Mouse (Mus musculus): ENCODE data around the gene 1810009J06Rik. TPM values are rescaled to one million over a fixed set of nuclear protein-coding genes. Genes with fewer than 3 reads are reported as not detected.
"Not testable (repeated sequence)": the region's sequence is repeated elsewhere in the genome, so short reads cannot be mapped to it uniquely, and the experiment has no call there.

The 1810009J06Rik gene
- polyA plus RNA-seq (2014; fragmentation: Nextera tagmentation; extraction: Ambion mirVana) = 0.23 and 0.47 TPM in 2 replicates

DNA sequence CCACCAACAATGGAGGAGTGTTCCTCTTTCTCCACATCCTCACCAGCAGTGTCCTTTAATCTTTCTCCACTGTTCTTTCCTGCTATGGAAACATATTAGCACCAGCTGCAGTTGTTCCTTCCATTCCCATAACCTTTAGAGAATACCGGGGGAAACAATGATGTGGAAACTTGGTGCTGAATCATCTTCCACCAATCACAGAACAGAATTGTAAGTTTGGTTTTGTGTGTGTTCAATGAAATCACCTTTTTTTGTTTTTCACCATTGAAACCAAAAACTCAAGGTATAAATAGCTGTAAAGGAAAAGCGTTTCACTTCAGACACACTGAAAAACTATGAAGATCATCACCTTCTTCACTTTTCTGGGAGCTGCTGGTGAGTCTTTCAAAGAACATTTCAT is at the start of gene 1810009J06Rik:
Gene 1810009J06Rik (plus strand): TSS at position 301 of the 400 bp plus-strand sequence.
- WGBS = 83% methylated on average over 2 of the region's 2 CpGs

DNA sequence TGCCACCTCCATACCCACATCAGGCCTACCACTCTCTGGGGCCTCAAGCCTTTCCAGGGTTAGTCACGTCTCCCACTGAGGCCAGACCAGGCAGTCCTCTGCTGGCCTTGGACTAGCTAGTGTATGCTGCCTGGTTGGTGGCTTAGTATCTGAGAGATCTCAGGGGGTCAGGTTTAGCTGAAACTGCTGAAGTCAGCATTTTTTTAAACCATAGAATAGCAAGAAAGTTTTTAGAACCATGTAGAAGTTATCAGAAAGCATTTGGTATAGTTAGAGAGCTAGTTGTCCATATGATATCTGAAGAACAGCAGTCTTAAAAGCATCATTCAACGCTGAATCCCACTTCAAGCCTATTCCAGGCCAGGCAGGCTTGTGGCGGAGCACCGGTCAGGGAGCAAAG is 44.6 kb upstream of the 1810009J06Rik start:
- Histone ChIP-seq H3K36me3 (ENCODE audit: control insufficient read depth, insufficient read depth, low read length) (no peaks in the 10 kb centered on the region), H3K27ac (replicated peaks in 1 of 2; ENCODE audit: control insufficient read depth in 1 of 2, insufficient read depth in 1 of 2, low read depth in 2 of 2, low read length in 2 of 2) (no peak overlapping the region), H3K4me3 (ENCODE audit: control insufficient read depth in 1 of 2, insufficient read depth in 1 of 2, low read depth in 1 of 2, low read length in 2 of 2) (no peak overlapping the region), H3K27me3 (ENCODE audit: control insufficient read depth, insufficient read depth, low read length) (no peaks in the 10 kb centered on the region), H3K9ac (ENCODE audit: low read length) (no peak overlapping the region), H3K9me3 (ENCODE audit: control insufficient read depth, low read length) (no peaks in the 10 kb centered on the region), H3K4me2 (ENCODE audit: low read length) (no peak overlapping the region), H3K4me1 (ENCODE audit: control insufficient read depth in 2 of 2, insufficient read depth in 2 of 2, low read length in 2 of 2) (no peaks in the 10 kb centered on the region)
- ATAC-seq (ENCODE audit: insufficient number of reproducible peaks, insufficient read depth, low FRiP score, low read depth) = no peak
- WGBS = 74% methylated on average over 4 of the region's 4 CpGs

More for the DNA sequence above, at the start of gene 1810009J06Rik:
- not testable (repeated sequence) for H3K27ac ChIP-seq (replicated peaks in 1 of 2; ENCODE audit: control insufficient read depth in 1 of 2, insufficient read depth in 1 of 2, low read depth in 2 of 2, low read length in 2 of 2); H3K9ac ChIP-seq (ENCODE audit: low read length); H3K27me3 ChIP-seq (ENCODE audit: control insufficient read depth, insufficient read depth, low read length); ATAC-seq (ENCODE audit: insufficient number of reproducible peaks, insufficient read depth, low FRiP score, low read depth); H3K36me3 ChIP-seq (ENCODE audit: control insufficient read depth, insufficient read depth, low read length); H3K9me3 ChIP-seq (ENCODE audit: control insufficient read depth, low read length); H3K4me2 ChIP-seq (ENCODE audit: low read length); H3K4me3 ChIP-seq (ENCODE audit: control insufficient read depth in 1 of 2, insufficient read depth in 1 of 2, low read depth in 1 of 2, low read length in 2 of 2); H3K4me1 ChIP-seq (ENCODE audit: control insufficient read depth in 2 of 2, insufficient read depth in 2 of 2, low read length in 2 of 2)

DNA sequence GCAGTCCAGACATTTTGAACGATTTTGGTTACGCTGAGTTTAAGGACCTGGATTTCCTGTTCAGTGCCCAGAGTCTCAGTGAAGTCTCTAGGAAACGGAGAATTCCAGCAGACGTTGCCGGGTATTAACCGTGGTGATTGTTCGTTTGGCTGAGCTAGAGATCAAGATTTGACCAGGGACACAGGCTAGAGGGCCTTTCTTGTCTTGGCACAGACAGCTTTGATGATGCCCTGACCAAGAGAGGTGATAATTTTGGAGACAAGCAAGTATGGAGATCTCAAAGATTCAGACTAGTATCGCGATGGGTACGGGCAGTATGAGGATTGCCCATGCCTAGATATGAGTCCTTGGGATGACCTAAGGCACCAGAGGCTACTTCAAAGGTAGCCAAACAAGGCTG is 24.1 kb upstream of the 1810009J06Rik start, which contains the start of gene 1700074P13Rik:
Gene 1700074P13Rik (minus strand): TSS at position 101 of the 400 bp plus-strand sequence.
- H3K4me3 ChIP-seq (ENCODE audit: control insufficient read depth in 1 of 2, insufficient read depth in 1 of 2, low read depth in 1 of 2, low read length in 2 of 2) = no peak within 1 kb of the TSS
- no peak within 1 kb of the TSS for H3K9ac ChIP-seq (ENCODE audit: low read length)

DNA sequence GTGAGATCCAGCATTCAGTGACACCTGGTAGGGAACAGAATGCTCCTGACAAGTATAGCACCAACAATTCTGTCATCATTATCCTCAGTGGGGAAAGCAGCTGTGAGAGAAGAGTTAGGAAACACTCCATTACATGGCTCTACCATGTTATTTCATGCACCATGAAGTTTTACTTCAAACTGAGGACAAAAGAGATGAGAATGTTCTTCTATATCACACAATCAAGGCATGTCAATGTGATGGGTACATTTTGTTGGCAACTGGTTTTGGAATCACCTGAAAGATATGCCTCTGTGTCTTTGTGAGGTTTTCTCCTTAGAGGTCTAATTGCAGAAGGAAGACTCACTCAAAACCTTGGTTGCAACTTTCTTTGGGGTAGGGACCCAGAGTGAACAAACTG is 12.8 kb upstream of the 1810009J06Rik start, which contains the start of gene Gm4744:
Gene Gm4744 (minus strand): TSS at position 101 of the 400 bp plus-strand sequence.
- Histone ChIP-seq H3K4me2 (ENCODE audit: low read length) (no peak within 1 kb of the TSS), H3K4me1 (ENCODE audit: control insufficient read depth in 2 of 2, insufficient read depth in 2 of 2, low read length in 2 of 2) (no peaks in the 10 kb centered on the region), H3K9me3 (ENCODE audit: control insufficient read depth, low read length) (no peaks in the 10 kb centered on the region), H3K4me3 (ENCODE audit: control insufficient read depth in 1 of 2, insufficient read depth in 1 of 2, low read depth in 1 of 2, low read length in 2 of 2) (no peak within 1 kb of the TSS), H3K9ac (ENCODE audit: low read length) (no peak within 1 kb of the TSS), H3K27ac (replicated peaks in 1 of 2; ENCODE audit: control insufficient read depth in 1 of 2, insufficient read depth in 1 of 2, low read depth in 2 of 2, low read length in 2 of 2) (no peak within 1 kb of the TSS), H3K36me3 (ENCODE audit: control insufficient read depth, insufficient read depth, low read length) (no peaks in the 10 kb centered on the region), H3K27me3 (ENCODE audit: control insufficient read depth, insufficient read depth, low read length) (no peaks in the 10 kb centered on the region)
- ATAC-seq (ENCODE audit: insufficient number of reproducible peaks, insufficient read depth, low FRiP score, low read depth) = no peak

More for the DNA sequence above, 24.1 kb upstream of the 1810009J06Rik start, which contains the start of gene 1700074P13Rik:
- Histone ChIP-seq H3K36me3 (ENCODE audit: control insufficient read depth, insufficient read depth, low read length) (no peaks in the 10 kb centered on the region), H3K27ac (replicated peaks in 1 of 2; ENCODE audit: control insufficient read depth in 1 of 2, insufficient read depth in 1 of 2, low read depth in 2 of 2, low read length in 2 of 2) (no peak within 1 kb of the TSS), H3K9me3 (ENCODE audit: control insufficient read depth, low read length) (0 out of 2 replicates have a peak, but pooled peaks cover 3% of the 10 kb centered on the region), H3K27me3 (ENCODE audit: control insufficient read depth, insufficient read depth, low read length) (no peaks in the 10 kb centered on the region), H3K4me1 (ENCODE audit: control insufficient read depth in 2 of 2, insufficient read depth in 2 of 2, low read length in 2 of 2) (no peaks in the 10 kb centered on the region), H3K4me2 (ENCODE audit: low read length) (no peak within 1 kb of the TSS)
- WGBS = 90% methylated on average over 10 of the region's 10 CpGs
- no peak for ATAC-seq (ENCODE audit: insufficient number of reproducible peaks, insufficient read depth, low FRiP score, low read depth)

DNA sequence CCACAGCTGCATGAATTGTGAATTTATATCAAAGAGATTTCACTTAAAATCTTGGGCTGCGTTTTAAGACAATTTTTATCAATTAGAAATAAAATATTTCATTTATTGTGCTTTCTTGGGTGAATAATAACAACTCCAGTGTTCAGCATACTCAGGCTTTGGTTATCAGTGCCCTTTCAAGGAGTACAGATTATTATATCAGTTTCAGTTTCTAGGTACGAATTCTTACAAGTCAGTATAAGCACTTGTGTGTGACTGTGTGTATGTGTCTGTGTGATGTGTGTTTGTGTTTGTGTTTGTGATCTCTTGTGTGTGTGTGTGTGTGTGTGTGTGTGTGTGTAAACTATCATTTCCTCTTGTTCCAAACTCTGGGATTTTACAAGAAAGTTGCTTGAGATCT is 10.8 kb upstream of the 1810009J06Rik start:
- no peak for ATAC-seq (ENCODE audit: insufficient number of reproducible peaks, insufficient read depth, low FRiP score, low read depth)
- 41% methylated on average over 2 of the region's 2 CpGs for WGBS
- Histone ChIP-seq H3K9me3 (ENCODE audit: control insufficient read depth, low read length) (0 out of 2 replicates have a peak, but pooled peaks cover 2% of the 10 kb centered on the region), H3K27ac (replicated peaks in 1 of 2; ENCODE audit: control insufficient read depth in 1 of 2, insufficient read depth in 1 of 2, low read depth in 2 of 2, low read length in 2 of 2) (no peak overlapping the region), H3K4me2 (ENCODE audit: low read length) (no peak overlapping the region), H3K4me3 (ENCODE audit: control insufficient read depth in 1 of 2, insufficient read depth in 1 of 2, low read depth in 1 of 2, low read length in 2 of 2) (no peak overlapping the region), H3K4me1 (ENCODE audit: control insufficient read depth in 2 of 2, insufficient read depth in 2 of 2, low read length in 2 of 2) (no peaks in the 10 kb centered on the region), H3K27me3 (ENCODE audit: control insufficient read depth, insufficient read depth, low read length) (no peaks in the 10 kb centered on the region), H3K36me3 (ENCODE audit: control insufficient read depth, insufficient read depth, low read length) (no peaks in the 10 kb centered on the region), H3K9ac (ENCODE audit: low read length) (no peak overlapping the region)

DNA sequence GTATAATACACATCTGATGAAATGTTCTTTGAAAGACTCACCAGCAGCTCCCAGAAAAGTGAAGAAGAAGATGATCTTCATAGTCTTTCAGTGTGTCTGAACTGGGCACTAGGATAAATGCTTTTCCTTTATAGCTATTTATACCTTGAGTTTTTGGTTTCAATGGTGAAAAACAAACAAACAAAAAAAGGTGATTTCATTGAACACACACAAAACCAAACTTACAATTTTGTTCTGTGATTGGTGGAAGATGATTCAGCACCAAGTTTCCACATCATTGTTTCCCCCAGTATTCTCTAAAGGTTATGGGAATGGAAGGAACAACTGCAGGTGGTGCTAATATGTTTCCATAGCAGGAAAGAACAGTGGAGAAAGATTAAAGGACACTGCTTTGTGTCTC is 34.8 kb downstream of the 1810009J06Rik start, which contains the start of gene Gm2663:
Gene Gm2663 (minus strand): TSS at position 101 of the 400 bp plus-strand sequence.
- not testable (repeated sequence) for H3K9ac ChIP-seq (ENCODE audit: low read length); ATAC-seq (ENCODE audit: insufficient number of reproducible peaks, insufficient read depth, low FRiP score, low read depth); H3K27ac ChIP-seq (replicated peaks in 1 of 2; ENCODE audit: control insufficient read depth in 1 of 2, insufficient read depth in 1 of 2, low read depth in 2 of 2, low read length in 2 of 2); H3K27me3 ChIP-seq (ENCODE audit: control insufficient read depth, insufficient read depth, low read length); H3K9me3 ChIP-seq (ENCODE audit: control insufficient read depth, low read length); H3K4me2 ChIP-seq (ENCODE audit: low read length); H3K36me3 ChIP-seq (ENCODE audit: control insufficient read depth, insufficient read depth, low read length); H3K4me1 ChIP-seq (ENCODE audit: control insufficient read depth in 2 of 2, insufficient read depth in 2 of 2, low read length in 2 of 2); H3K4me3 ChIP-seq (ENCODE audit: control insufficient read depth in 1 of 2, insufficient read depth in 1 of 2, low read depth in 1 of 2, low read length in 2 of 2)

DNA sequence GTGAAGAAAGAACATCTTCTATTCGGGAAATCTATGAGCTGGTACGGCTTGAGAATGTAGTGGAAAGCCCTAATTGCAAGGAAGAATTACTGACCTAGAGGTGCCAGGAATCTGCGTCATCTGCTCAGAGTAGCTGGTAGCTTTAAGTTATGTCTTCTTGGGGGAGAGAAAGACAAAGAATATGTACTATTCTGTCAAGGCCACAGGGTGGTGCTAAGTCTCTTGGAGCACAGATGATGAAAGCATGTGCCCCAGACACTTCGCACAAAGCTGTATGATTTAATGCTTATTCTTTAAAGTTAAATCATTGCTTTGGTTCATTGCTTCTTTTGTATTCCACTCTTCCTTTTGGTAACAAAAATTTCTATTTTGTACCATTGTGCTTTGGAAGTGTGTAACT is 50.5 kb downstream of the 1810009J06Rik start:
- no peaks in the 10 kb centered on the region for H3K27me3 ChIP-seq (ENCODE audit: control insufficient read depth, insufficient read depth, low read length)
- no peak overlapping the region for H3K4me2 ChIP-seq (ENCODE audit: low read length)
- ATAC-seq (ENCODE audit: insufficient number of reproducible peaks, insufficient read depth, low FRiP score, low read depth) = no peak
- no peaks in the 10 kb centered on the region for H3K36me3 ChIP-seq (ENCODE audit: control insufficient read depth, insufficient read depth, low read length)
- no peak overlapping the region for H3K4me3 ChIP-seq (ENCODE audit: control insufficient read depth in 1 of 2, insufficient read depth in 1 of 2, low read depth in 1 of 2, low read length in 2 of 2)
- no peak overlapping the region for H3K9ac ChIP-seq (ENCODE audit: low read length)
- no peaks in the 10 kb centered on the region for H3K4me1 ChIP-seq (ENCODE audit: control insufficient read depth in 2 of 2, insufficient read depth in 2 of 2, low read length in 2 of 2)
- WGBS = 66% methylated on average over 4 of the region's 4 CpGs
- no peaks in the 10 kb centered on the region for H3K9me3 ChIP-seq (ENCODE audit: control insufficient read depth, low read length)
- H3K27ac ChIP-seq (replicated peaks in 1 of 2; ENCODE audit: control insufficient read depth in 1 of 2, insufficient read depth in 1 of 2, low read depth in 2 of 2, low read length in 2 of 2) = no peak overlapping the region
